Mouse (Mus musculus) midbrain, embryonic 14.5 days (tissue): ENCODE measurements at regions not wholly inside any gene's neighbourhood (a gene's known extent, or its start where the extent isn't known, plus 50 kb on each side); places are given as distances from the start of the nearest gene placed in this dataset.

Experiments used
- ATAC-seq: fragments of 200-750 bp; cut with Nextera tagmentation; 2 replicates; pipeline ENCODE4 v1.8.0; 2017; ENCODE audit warnings: moderate number of reproducible peaks, moderate library complexity; ENCODE audit not compliant: low FRiP score, low TSS enrichment
- DNase-seq: peaks from one replicate; pipeline ENCODE4 v3.0.0-alpha.2; 2015
- H3K27ac ChIP-seq: fragments of 300-500 bp; sonication (generic); replicated peaks from 2 replicates; pipeline ENCODE4 v1.5.1; 2014; ENCODE audit warnings: mild to moderate bottlenecking, low read depth, low read length, moderate library complexity
- H3K27me3 ChIP-seq: fragments of 300-500 bp; sonication (generic); 2 replicates; pipeline ENCODE4 v1.6.1; 2014; ENCODE audit warnings: low read length, control low read depth, mixed read lengths; ENCODE audit not compliant: control insufficient read depth, insufficient read depth
- H3K36me3 ChIP-seq: fragments of 300-500 bp; sonication (generic); 2 replicates; pipeline ENCODE4 v1.6.1; 2014; ENCODE audit warnings: low read length, control low read depth; ENCODE audit not compliant: control insufficient read depth, insufficient read depth
- H3K4me1 ChIP-seq: fragments of 300-500 bp; sonication (generic); 2 replicates; pipeline ENCODE4 v1.6.1; 2014; ENCODE audit warnings: mild to moderate bottlenecking, antibody characterized with exemption, low read length, control low read depth; ENCODE audit not compliant: control insufficient read depth, insufficient read depth
- H3K4me2 ChIP-seq: fragments of 300-500 bp; sonication (generic); 2 replicates; pipeline ENCODE4 v1.6.1; 2014; ENCODE audit warnings: mild to moderate bottlenecking, low read length, moderate library complexity
- H3K4me3 ChIP-seq: fragments of 300-500 bp; sonication (generic); replicated peaks from 2 replicates; pipeline ENCODE4 v1.5.1; 2014; ENCODE audit warnings: low read depth, low read length
- H3K9ac ChIP-seq: fragments of 300-500 bp; sonication (generic); replicated peaks from 2 replicates; pipeline ENCODE4 v1.6.1; 2014; ENCODE audit warnings: mild to moderate bottlenecking, low read length, moderate library complexity
- H3K9me3 ChIP-seq: fragments of 300-500 bp; sonication (generic); 2 replicates; pipeline ENCODE4 v1.6.1; 2016; ENCODE audit warnings: low read length, control low read depth, mixed read lengths; ENCODE audit not compliant: control insufficient read depth
- WGBS: fragments of 180-500 bp; shearing (Covaris S2); extraction: QIAGEN DNeasy Blood & Tissue Kit; methylation state at CpG from one replicate; pipeline ENCODE4 v1.1.7; 2014; 5-methylcytosine and 5-hydroxymethylcytosine counted together

DNA sequence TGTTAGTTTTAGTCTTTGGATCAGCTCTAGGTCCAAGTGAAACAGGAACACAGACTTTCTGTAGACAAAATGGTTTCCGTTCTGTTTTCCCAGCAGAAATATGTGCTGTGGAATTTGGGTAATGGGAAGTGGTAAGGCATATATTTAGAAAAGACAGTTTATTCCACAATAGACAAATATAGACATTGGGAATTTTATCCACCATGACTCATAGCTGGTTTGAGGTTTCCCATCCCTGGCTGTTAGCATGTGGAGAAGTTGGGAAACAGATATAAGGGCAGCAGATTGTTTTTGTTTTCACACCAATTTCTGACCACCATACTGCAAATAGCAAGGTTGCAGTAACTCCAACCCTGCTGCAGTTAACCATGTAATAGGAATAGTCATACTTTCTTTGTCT, 385.0 kb upstream of the Adam34 start:
- Histone ChIP-seq H3K4me2 (no peak overlapping the region), H3K9ac (no peak overlapping the region), H3K36me3 (no peaks in the 10 kb centered on the region), H3K27me3 (no peaks in the 10 kb centered on the region), H3K4me3 (no peak overlapping the region), H3K4me1 (no peaks in the 10 kb centered on the region), H3K27ac (no peak overlapping the region), H3K9me3 (no peaks in the 10 kb centered on the region)
- DNase-seq (no peak), ATAC-seq (no peak)
- WGBS: 96% methylated on average over 1 of the region's 1 CpGs

DNA sequence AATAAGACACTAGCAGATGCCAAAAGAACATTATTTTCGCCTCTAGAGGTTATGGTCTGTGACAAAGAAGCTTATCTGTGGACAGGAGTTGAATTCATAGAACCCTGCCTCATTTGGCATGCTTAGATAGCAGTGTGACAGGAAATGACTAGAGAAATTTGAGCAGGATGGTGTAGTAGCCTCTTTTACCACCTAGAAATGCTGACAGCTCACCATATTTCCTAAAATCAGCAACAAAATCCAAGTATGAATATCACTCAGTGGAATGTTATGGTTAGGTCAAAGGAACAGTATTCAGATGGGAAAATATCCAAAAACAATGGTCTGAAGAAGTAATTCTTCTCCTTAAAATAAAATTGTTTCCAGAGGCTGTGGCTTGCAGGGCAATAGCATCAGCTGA, 383.6 kb upstream of the Adam34 start:
- no peaks in the 10 kb centered on the region for H3K27me3 ChIP-seq
- no peak overlapping the region for H3K9ac ChIP-seq
- no peak overlapping the region for H3K4me3 ChIP-seq
- no peak overlapping the region for H3K27ac ChIP-seq
- 57% methylated on average over 1 of the region's 1 CpGs for WGBS
- H3K9me3 ChIP-seq: no peaks in the 10 kb centered on the region
- ATAC-seq (no peak), DNase-seq (no peak)
- no peaks in the 10 kb centered on the region for H3K4me1 ChIP-seq
- no peak overlapping the region for H3K4me2 ChIP-seq
- H3K36me3 ChIP-seq: no peaks in the 10 kb centered on the region

DNA sequence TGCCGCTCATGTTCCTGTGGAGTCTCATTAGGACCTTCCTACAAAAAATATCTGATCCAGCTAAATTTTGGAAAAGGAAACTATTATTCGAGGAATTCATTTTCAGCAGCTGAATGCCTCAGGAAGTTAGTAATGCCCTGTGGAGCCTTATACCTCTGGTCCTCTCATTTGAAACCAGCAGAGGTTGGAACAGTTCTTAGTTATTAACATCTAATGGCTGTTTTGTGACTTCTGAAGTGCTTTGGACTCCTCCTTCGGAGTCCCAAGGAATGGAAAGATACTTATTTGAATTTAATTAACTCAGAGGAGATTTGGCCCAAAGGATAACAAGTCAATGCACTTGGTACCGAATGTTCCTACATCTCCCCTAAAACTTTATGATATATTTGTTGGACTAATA, 372.2 kb upstream of the Adam34 start:
- no peaks in the 10 kb centered on the region for H3K27me3 ChIP-seq
- no peak overlapping the region for H3K27ac ChIP-seq
- no peak overlapping the region for H3K4me3 ChIP-seq
- DNase-seq: no peak
- ATAC-seq: no peak
- H3K36me3 ChIP-seq: no peaks in the 10 kb centered on the region
- no peaks in the 10 kb centered on the region for H3K9me3 ChIP-seq
- WGBS: 93% methylated on average over 4 of the region's 4 CpGs
- H3K4me1 ChIP-seq: no peaks in the 10 kb centered on the region
- H3K9ac ChIP-seq: no peak overlapping the region
- no peak overlapping the region for H3K4me2 ChIP-seq

DNA sequence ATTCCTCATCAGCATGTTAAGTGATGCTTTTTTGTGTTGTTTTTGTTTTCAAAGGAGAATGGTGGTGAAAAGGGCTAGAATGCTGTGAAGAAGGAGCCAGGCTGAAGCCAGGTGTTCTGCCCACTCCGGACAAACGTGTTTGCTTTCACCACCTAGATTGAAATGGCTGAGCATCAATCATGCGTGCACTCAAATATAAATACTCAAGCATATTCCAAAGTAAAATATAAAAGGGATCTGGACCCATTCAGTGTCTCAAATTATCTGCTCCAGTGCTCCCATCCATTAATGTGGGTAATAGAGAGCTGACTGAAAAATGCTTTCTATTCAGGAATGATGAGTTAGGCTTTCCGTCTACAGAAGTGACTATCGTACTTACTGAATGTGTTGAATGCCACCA, 349.0 kb upstream of the Adam34 start:
- Histone ChIP-seq H3K9ac (no peak overlapping the region), H3K27ac (no peak overlapping the region), H3K4me1 (no peaks in the 10 kb centered on the region), H3K9me3 (no peaks in the 10 kb centered on the region), H3K4me2 (no peak overlapping the region), H3K36me3 (no peaks in the 10 kb centered on the region), H3K27me3 (no peaks in the 10 kb centered on the region), H3K4me3 (no peak overlapping the region)
- 59% methylated on average over 5 of the region's 5 CpGs for WGBS
- DNase-seq (no peak), ATAC-seq (no peak)

DNA sequence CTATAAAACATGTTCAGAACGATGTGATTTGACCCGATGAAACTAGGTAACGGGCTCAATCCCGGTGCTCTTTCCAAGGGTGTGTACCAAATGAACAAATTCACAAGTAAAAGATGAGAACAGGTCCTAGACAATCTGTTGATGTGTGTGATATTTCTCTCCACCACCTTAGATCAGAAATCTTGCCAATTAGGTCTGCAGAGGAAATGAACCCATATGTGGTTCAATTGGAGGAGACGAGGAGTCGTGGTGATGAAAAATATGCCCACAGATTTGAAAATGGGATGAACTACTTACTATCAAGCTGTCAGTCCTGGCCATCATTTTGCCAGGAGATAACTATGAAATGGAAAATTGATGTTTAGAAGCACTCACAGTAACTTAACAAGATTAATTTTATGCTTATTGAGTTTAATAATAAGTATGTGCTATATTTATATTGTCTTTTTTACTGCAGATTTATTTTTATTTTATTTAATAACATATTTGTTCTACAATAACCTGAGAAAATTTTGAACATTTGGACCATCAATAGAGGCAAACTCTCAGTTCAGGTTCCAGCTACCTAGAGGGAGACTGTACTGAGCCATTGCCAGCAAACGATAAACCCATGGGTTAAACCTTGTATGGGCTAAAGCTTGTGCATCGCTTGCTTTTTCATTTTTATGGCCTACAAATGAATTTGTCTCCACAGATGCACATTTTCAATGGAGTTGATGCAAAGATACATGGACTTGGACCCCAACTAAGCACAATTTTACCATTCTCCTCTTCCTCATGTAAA, 332.9 kb upstream of the Adam34 start:
- WGBS: 93% methylated on average over 8 of the region's 8 CpGs
- Histone ChIP-seq H3K4me3 (no peak overlapping the region), H3K27me3 (no peaks in the 10 kb centered on the region), H3K27ac (no peak overlapping the region), H3K9ac (no peak overlapping the region), H3K4me2 (no peak overlapping the region), H3K9me3 (no peaks in the 10 kb centered on the region), H3K36me3 (no peaks in the 10 kb centered on the region), H3K4me1 (no peaks in the 10 kb centered on the region)
- ATAC-seq (no peak), DNase-seq (no peak)

DNA sequence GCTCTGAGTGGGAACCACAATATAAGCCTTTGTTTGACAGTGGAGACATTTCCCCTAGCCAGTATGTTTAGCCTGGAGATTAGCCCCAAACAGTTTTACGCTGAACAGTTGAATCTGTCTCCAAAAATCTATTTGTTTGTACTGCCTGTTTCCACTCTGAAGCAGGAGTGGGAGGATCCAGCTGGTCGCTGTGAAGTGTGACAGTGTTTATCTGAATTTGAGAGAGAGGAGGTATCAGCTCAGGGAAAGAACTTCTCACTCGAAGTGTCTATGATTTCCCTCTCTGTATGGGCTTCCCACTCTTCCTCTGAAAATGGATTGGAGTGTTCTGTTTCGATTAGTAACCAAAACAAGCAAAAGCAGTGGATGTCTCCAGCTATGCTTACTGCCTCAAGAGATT, 324.4 kb upstream of the Adam34 start:
- WGBS: 79% methylated on average over 4 of the region's 4 CpGs
- H3K4me3 ChIP-seq: no peak overlapping the region

DNA sequence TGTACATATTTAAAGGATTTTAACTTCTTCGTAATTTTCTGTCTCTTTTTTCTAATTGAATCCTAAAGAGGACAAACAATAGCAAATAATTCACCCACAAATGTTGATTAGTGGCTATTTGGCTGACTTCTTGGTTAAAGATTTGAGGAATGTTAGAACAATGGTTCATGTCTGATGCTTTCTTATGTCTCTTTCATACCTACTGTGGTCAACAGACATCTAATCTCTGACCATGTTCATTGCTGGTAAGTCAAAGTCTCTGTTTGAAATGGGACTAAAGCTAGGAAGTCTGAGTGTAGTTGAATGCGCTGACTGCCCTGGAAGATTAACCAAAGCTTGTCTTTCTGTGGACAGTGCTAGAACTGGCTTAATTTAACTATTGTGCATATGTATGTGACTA, 321.5 kb upstream of the Adam34 start:
- Histone ChIP-seq H3K27ac (no peak overlapping the region), H3K9ac (no peak overlapping the region), H3K4me3 (no peak overlapping the region), H3K4me2 (no peak overlapping the region), H3K27me3 (no peaks in the 10 kb centered on the region), H3K9me3 (no peaks in the 10 kb centered on the region), H3K4me1 (no peaks in the 10 kb centered on the region), H3K36me3 (no peaks in the 10 kb centered on the region)
- 90% methylated on average over 2 of the region's 2 CpGs for WGBS
- no peak for DNase-seq
- ATAC-seq: no peak

More for the DNA sequence above, 324.4 kb upstream of the Adam34 start:
- no peak overlapping the region for H3K27ac ChIP-seq
- H3K4me2 ChIP-seq: no peak overlapping the region
- H3K27me3 ChIP-seq: no peaks in the 10 kb centered on the region
- no peak for ATAC-seq
- no peaks in the 10 kb centered on the region for H3K36me3 ChIP-seq
- H3K9ac ChIP-seq: no peak overlapping the region
- no peak for DNase-seq
- no peaks in the 10 kb centered on the region for H3K4me1 ChIP-seq
- no peaks in the 10 kb centered on the region for H3K9me3 ChIP-seq

DNA sequence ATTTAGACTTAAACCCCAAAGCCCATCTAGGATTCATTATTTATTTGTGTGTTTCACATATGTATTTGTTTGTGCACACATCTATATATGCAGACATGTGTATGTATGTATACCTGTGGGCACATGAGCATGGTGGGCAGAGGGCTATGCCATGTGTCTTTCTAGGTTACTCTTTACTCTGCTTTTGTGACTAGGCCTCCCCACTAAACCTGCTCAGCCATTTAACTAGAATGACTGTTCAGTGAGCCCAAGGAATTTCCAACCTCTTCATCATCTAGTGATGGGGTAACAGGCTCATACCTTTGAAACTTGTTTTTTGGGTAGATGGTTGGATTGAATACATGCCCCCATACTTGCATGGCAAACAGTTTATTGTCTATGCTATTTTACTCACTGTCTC, 321.1 kb upstream of the Adam34 start:
- Histone ChIP-seq H3K4me3 (no peak overlapping the region), H3K27ac (no peak overlapping the region), H3K9ac (no peak overlapping the region), H3K36me3 (no peaks in the 10 kb centered on the region), H3K9me3 (no peaks in the 10 kb centered on the region), H3K4me1 (no peaks in the 10 kb centered on the region), H3K27me3 (no peaks in the 10 kb centered on the region), H3K4me2 (no peak overlapping the region)
- ATAC-seq (no peak), DNase-seq (no peak)

DNA sequence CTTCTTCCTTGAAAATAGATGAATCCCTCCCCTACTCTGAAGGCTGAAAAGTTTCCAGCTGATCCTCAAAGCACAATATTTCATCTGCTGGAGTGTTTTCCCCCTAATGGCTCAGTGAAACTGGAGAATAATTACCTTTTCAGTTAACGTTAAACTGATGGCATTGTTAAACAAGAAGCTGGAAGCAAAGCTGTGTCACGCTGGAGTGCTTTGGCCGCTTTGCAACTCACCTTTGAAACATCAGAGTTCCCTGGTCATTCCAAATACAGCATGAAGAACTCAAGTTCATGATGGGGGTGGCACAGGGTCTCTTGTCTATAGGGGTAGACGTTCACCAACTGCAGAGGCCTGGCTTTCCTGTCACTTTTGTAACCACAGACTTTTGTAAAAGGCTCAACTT, 317.9 kb upstream of the Adam34 start:
- WGBS: 78% methylated on average over 4 of the region's 4 CpGs
- no peak overlapping the region for H3K27ac ChIP-seq
- no peak for ATAC-seq

More for the DNA sequence above, 317.9 kb upstream of the Adam34 start:
- Histone ChIP-seq H3K9ac (no peak overlapping the region), H3K4me2 (no peak overlapping the region), H3K4me1 (no peaks in the 10 kb centered on the region), H3K27me3 (no peaks in the 10 kb centered on the region), H3K4me3 (no peak overlapping the region), H3K36me3 (no peaks in the 10 kb centered on the region), H3K9me3 (no peaks in the 10 kb centered on the region)
- DNase-seq: no peak
